Mouse (Mus musculus): ENCODE results near the gene Ptpn14.

Ptpn14 gene

DNA sequence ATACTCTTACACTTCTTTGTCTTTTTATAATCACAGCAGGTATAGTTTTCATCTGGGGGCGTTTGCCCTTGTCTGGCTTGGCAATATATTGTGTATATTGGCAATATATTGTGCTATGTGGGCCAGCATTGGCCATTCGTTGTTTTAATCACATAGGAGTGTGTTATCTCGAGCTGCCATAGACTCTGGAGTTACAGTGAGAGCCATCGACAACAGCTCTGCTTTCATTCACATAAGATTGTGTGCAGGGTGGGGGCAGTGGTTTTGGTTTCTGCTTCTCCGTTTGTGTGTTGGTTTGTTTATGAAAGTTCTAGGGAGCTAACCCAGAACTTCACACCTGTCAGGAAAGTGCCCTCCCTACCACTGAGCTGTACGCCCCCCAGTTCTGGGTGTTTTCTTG lies 138.6 kb downstream of the Ptpn14 start:
- no peak for DNase-seq (ENCODE audit: low spot score in 2 of 2)

DNA sequence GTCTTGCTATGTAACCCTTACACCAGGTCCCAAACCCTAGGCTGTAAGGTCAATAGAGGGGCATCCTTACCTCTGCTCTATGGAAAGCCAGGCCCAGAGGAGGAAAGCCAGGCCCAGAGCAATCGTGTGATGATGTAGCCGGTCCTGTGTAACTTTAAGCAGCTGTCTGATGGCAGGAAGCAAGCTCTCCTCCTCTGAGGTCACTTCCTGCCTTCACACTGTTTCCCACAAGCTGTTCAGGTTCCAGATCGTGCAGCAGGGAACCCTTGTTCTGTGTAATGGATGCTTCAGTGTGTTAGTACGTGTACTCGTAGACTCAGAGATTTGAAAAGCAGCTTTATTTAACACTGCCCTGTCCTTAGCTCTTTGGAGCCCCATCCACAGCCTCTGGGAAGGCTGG lies 139.0 kb downstream of the Ptpn14 start:
- no peak for DNase-seq (ENCODE audit: low spot score in 2 of 2)

DNA sequence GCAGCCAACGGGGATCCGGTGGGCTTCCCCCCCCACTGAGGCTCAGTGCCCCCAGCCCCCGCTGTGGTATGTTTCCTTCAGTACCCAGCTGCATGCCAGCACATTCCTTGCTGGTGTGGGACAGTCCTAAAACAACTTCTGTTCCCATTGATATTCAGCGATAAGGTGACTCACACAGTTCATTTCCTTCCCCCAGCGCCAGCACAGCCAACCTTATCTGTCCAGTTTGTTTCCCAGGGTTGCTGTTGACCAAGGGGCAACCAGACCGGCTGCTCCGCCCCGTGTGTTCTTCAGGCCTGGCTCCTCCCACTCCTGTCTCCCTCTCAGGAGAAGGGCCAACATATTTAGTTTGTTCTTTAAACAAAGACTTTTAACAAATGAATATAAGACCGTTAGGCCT lies 139.4 kb downstream of the Ptpn14 start:
- DNase-seq (ENCODE audit: low spot score in 2 of 2) = peak; percentile 52 to 74

DNA sequence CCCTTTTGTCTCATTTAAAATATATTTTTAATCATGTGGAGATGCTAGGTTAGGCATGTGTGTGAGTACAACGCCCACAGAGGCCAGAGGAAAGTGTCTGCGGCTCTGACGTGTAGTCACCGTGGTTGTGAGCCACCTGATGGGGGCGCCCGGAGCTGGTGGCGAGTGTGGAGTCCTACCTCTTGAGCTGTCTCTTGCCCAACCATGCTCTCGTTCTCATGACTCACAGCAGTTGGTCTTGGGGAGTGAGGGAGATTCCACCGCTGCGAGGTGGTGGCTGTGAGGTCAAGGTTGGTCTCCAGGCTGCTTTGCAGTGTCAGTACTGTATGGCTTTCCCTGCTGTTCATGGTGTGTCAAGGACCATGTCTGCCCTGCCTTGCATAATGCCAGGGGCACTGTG lies 140.0 kb downstream of the Ptpn14 start:
- DNase-seq (ENCODE audit: low spot score in 2 of 2) = no peak

DNA sequence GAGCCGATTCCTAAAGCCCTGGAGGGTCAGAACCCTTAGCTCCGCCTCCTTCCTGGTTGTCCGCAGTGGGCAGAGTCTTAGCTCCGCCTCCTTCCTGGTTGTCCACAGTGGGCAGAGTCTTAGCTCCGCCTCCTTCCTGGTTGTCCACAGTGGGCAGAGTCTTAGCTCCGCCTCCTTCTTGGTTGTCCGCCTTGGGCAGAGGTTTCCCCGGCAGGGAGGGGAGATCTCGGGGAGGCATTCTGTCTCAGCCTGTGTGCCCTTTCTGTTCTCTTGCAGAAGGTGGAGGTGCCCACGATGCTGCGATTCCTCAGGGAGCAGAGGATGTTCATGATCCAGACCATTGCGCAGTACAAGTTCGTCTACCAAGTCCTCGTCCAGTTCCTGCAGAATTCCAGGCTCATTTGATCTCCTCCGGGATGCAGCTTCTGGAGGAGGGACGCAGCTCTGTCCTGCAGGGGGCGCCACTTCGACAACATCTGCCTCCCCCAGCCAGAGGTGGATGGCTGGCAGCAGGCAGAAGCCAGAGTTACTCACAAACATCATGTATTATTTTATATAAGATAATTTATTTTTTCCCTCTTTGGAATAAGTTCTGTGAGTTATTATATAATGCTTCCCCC lies 141.7 kb downstream of the Ptpn14 start:
- no peak for DNase-seq (ENCODE audit: low spot score in 2 of 2)

DNA sequence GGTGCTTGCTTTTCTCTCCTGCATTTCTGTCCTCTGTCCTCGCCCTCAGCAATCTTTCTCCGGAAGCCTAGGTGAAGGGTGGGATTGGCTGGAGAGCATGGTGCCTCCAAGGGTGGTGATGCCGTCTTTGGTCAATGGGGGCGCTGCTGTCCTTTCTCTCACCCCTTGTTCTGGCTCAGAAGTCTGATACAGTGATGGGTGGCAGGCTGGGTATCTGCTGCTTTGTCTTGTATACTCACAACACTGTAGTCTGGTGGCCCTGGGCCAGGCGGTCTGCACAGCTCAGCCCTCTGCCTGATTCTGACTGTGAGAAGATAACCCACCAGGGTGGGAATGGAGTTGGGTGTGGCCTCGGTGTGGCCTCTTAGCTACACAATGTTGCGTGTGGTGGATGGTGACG lies 142.5 kb downstream of the Ptpn14 start:
- DNase-seq (ENCODE audit: low spot score in 2 of 2) = no peak

DNA sequence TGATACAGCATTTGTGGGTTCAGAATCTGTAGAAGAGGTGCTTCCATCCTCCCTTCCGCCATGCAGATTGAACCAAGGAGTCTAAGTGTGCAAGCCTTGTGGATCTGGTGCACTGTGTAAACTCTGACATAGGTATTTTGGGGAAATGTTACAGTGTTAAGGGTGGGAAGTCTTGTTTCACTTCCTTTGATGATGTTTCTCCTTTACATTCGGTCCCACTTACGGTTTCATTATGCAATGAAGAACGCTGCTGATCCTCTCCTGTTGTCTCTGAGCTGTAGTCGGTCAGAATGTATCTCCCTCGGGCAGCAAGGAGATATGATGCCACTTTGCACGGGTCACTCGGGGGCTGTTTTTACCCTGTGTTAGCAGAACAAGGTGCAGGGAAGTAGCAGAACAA lies 143.6 kb downstream of the Ptpn14 start:
- DNase-seq (ENCODE audit: low spot score in 2 of 2) = no peak

DNA sequence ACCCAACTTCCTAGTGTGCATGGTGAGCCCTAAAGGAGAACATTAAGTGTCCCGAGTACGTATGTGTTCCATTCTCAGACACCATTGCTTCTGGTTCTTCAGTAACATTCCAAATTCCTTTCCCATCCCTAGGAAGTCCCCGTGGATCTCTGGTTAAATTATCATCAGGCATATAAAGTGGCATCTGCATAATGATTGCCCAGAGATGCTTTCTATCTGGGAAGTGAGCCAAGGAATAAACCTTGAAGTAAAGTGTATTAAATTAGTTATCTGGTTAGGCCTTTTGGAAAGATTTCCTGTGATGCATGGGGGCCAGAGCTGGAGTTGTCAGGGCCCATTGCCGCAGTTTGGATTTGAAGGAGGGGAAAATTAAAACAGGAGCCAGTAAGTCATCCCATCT lies 144.0 kb downstream of the Ptpn14 start:
- DNase-seq (ENCODE audit: low spot score in 2 of 2) = no peak

DNA sequence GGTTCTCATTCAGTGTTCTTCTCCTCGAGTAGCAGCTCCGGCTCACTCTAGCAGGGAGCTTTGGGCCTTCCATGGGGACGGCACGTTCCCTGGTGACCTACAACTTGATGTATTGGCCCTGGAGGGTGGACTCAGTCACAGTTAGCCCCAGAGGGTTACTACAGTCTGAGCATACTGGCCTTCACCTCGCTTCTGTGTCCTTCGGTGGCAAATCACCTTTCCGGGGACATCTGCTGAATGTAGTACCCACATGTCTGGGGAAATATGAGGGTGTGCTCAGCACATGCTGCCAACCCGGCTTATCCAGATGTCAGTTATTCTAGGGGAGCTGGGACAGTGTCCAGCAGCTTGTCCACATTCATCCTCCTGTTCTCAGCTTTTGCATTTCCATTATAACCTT lies 145.5 kb downstream of the Ptpn14 start:
- DNase-seq (ENCODE audit: low spot score in 2 of 2) = no peak

DNA sequence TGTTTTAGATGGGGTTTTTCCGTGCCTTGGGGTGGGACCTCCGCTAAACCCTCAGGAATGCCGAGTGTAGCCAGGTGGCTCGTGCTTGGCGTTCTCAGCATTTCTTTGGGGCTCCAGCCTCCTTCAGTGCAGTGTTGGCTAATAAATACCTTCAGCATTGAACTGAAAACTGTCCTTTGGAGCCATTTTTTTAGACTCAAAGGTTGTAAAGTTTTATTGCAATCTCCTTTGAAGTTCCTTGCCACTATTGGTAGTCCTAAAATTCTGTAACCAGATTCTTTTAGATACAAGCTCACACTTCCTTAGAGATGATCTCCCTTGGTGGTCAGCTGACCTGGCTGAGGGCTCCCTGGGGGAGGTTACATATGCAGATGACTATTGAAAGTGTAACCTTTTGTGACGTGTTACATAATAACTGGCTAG lies 147.4 kb downstream of the Ptpn14 start:
- DNase-seq (ENCODE audit: low spot score in 2 of 2) = no peak

DNA sequence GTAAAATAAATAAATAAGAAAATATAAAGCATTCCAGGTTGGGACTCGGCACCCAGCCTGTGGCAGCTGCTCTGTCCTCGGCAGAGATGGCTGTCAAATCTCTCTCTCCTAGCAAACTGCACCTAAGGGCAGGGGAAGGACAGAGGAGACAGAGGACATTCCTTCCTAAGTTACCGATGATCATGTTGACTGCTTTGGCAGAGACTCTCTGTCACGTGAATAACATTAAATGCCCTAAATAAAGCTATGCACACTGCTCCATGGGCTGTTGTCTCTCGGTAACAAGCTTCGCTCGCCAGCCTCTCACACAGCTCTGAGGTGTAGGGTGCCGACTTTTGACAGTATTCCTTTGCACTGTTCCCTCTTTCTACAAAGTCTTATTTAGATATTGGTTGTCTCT lies 148.1 kb downstream of the Ptpn14 start:
- DNase-seq (ENCODE audit: low spot score in 2 of 2) = no peak

DNA sequence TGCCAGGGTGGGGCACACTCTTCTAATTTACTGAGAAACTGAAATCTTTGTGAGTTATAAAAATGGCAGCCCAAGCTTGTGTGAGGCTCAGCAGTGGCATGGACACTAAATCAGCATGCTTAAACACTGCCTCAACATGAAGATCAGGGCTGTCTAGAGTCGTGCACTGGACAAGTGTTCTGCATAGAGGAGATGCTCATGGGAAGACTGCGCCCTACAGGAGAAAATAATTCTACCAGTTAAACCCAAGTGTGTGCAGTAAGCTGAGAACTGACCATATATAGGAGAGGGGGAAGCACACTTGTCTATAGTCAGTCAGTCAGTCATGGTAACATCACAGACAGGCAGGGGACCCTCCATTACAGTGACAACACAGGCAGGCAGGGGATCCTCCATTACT lies 151.1 kb downstream of the Ptpn14 start:
- DNase-seq (ENCODE audit: low spot score in 2 of 2) = no peak

DNA sequence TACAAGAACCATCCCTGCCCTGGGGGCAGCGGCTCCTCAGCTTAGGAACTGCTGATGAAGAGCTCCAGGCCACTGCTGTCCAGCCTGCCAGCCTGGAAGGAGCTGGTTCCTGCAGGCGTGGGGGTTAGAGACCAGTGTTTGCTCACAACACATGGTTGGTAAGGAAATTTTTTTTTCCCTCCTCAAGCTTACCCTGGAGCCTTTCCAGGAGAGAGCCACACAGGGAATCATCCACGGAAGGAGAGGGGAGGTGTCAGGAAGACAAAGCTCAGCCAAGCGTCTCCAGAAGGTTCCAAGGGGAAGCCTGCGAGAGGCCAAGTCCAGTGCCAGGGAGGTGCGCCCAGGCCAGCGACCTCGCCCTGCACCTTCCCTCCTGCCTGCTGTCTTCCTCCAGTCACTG lies 151.9 kb downstream of the Ptpn14 start:
- no peak for DNase-seq (ENCODE audit: low spot score in 2 of 2)

DNA sequence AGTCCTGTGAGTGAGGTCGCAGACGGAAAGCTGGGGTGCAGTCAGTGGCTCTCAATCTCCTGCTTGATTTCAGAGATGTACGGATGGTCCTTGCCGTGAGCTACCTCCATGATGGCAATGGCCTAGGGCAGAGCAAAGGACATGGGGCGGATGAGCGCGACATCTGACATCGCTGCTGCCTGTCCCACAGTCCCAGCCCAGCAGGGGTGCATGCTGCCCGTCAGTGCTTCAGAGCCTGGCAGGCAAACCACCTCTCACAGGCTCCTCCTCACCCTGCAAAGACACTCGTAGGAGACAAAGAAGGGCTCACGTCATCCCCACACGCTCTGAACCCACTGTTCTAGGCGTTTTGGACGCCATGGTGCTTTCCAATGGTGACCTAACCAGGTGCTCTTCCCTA lies 152.7 kb downstream of the Ptpn14 start:
- DNase-seq (ENCODE audit: low spot score in 2 of 2) = no peak

DNA sequence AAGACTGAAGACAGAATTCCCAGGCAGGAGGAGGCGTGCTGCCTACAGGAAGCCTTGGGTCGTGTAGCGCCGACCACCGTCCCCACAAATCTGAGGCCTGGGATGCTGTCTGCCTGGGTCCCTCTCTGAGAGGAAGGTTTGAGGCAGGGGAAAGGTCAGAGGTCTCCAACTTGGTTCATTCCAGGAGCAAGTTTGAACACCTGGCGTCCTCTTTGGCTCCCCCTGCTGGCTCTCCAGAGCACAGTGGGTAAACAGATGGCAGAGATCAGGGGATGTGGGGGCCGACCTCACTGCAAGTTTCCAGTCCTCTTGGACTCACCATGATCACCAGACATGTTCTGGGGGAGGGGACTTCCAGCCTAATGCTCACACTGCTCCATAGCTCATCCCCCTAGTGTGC lies 154.8 kb downstream of the Ptpn14 start:
- peak in 1 of 2 experiments; percentile 33 for DNase-seq (ENCODE audit: low spot score in 2 of 2)

DNA sequence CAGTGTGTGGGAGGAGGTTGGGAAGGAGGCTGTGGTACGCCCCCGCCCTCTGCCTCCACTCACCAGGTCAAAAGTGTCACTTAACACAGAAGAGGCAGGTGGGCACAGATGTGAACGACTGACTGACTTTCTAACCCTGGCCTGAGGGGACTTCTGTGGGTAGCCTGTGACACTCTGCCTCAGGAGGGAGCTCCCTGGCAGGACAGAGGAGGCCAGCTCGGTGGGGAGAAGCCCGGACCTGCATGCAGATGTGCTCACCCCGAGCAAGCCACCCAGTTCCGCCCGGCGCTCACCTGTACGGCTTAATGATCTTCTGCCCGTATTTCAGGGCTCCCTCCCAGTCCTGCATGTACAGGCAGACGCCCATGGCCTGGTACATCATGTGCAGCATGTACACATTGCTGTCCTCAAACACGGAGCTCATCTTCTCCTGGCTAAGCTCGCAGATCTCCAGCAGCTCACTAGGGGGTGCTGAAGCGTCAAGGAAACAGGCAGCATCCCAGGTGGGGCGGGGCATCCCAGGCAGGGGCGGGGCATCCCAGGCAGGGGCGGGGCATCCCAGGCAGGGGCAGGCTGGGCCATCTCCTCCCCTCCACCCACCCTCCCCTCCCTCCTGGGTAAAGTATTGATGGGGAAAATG lies 155.6 kb downstream of the Ptpn14 start:
- DNase-seq (ENCODE audit: low spot score in 2 of 2) = peak in 1 of 2 experiments; percentile 56

DNA sequence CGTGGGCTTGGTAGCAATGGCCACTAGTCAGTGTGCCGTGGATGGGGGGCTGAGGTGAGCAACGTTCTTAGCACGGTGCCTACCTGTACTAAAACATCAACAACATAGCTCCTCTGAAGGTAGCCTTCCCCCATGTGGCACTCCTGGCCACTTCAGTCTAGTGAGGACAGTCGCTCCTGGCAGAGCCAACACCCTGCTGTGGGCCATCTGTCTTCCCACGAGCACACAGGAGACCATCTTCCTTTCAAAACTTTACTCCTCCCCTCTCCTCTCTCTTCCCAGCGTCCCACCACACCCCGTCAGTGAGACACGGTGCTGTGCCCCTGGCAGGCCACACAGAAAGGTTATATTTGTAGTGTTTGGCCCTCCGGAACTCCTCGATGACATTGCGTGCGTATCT lies 156.9 kb downstream of the Ptpn14 start:
- DNase-seq (ENCODE audit: low spot score in 2 of 2) = no peak

DNA sequence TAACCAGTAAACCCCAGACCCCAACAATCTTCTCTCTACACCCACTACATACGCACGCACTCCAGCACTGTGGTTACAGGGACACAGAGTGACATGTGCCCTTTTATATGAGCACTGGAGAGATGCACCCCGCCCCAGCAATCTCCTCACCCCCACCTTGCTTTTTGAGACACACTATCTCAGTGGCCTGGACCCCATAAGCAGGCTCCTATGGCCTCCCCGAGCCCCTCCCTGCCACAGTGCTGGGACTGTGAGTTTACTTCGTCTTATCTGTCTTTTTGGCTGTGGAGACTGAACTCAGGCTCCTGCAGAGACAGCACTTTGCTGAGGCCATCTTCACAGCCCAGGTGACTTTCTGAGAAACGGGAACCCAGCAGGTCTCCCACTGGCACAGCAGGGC lies 157.9 kb downstream of the Ptpn14 start:
- no peak for DNase-seq (ENCODE audit: low spot score in 2 of 2)

DNA sequence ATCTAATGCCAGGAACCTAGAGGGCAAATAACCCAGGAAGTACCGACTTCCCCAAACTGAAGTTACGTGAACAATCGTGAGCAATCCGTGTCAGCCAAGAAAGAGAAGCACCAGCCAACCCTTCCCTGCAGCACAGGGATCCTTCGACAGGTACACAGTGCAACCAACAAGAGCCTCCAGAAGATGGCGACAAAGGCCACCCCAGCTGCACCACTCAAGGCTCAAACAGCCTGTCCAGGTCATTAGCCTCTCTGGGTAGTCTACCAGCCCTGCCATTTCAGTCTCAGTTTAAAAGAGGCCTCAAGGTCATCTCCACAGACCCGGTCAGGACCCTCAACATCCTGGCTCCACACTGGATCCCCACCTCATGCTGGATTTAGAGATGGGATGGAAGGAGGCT lies 159.4 kb downstream of the Ptpn14 start:
- DNase-seq (ENCODE audit: low spot score in 2 of 2) = peak in 1 of 2 experiments; percentile 69

DNA sequence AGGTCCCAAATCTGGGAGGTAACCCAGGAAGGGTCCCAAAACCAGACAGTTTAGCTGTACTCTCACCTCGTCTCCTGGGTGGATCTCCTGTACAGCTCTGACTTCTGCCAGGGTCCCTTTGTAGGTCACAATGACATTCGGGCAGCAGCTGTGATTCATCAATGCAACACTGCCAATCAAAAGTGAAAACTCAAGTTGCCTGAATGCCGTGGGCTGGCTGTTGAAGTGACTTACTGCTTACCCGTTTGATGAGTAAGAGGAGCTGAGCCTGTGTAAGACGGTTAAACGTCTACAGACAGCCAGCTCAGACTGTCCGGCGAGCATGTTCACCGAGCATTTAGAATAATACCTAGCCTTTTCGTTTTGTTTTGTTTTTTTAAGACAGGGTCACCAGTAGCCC lies 160.7 kb downstream of the Ptpn14 start:
- no peak for DNase-seq (ENCODE audit: low spot score in 2 of 2)

DNA sequence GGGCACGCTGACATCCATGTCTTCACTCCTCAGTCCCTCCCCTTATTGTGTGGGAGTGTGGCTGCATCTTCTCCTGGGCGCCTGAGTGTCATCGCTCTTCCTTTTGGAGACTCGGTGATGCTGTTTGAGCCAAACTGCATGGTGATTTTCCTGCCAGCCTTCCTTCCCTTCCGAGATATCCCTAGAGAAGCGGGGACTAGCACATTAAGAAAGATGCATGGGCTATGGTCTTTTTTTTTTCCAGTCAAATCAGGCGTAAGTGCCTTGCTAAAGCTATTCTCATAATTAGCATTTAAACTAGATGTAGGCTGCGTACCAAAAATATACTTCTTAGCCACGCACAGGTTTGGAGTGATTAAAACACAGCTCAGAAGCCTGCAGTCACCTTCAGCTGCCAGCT lies 166.1 kb downstream of the Ptpn14 start:
- no peak for DNase-seq (ENCODE audit: low spot score in 2 of 2)

DNA sequence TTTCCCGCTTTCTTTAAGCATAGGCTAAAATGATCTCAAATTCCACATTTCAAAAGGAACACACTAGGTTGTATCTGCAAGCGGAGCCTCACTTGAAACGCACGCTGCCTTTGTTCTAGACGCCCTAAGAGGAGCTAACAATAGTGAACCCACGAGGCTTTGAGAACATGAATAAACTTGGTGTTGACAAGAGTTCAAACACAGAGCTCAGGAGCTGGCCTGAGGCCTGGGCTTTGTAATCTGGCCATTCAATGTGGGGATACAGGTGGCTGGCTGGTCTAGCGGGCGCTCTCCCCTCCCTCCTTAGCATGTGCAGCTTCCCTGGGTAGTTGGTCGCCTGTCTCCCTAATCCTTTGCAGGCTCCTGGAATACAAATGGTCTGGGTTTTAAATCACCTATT lies 169.8 kb downstream of the Ptpn14 start:
- DNase-seq (ENCODE audit: low spot score in 2 of 2) = no peak

DNA sequence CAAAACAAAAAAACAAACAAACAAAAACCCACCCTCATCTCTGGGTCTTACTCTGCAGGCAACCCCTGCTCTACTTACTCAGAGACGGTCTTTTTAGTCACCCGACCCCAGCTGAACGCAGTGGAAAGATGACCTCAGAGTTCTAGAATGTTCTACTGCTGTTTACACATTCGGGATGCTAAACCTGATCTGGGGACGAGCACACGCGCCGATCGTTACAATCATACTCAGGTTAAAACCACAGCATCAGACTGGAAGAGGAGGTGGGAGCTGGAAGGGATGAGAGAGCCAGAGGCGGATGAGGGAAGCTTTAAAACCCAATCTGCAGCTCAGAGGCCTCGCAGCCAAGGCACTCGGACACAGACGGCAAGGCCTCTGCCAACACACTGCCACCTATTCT lies 170.6 kb downstream of the Ptpn14 start:
- no peak for DNase-seq (ENCODE audit: low spot score in 2 of 2)

DNA sequence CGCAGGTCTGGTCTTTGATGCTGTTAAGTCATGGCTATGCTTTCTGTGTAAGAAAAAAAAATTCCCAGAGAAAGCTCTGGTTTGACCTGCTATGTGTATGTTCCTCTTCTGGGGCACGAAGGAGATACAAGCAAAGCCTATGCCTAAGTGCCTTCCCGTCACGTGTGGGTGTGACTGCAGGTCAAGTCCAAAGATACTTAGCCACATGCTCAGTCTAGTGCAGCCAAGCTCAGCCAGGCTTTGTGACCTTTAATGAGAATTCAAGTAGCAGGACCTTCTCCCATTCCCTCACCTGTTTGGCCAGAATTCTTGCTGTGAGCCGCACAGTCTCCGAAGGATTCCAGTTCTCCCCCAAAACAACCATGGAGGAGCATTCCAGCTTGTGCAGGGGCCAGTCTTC lies 171.5 kb downstream of the Ptpn14 start:
- DNase-seq (ENCODE audit: low spot score in 2 of 2) = no peak
